Mouse (Mus musculus) embryonic fibroblast, embryonic 13.5 days (primary cell): Measurements from ENCODE around the gene Rbms2.

Source experiments
- CTCF ChIP-seq: IDR thresholded peaks from 2 replicates; pipeline ENCODE4 v1.5.1; 2011; ENCODE audit warnings: mild to moderate bottlenecking, control low read depth, low read length, moderate library complexity, borderline replicate concordance; ENCODE audit not compliant: insufficient read depth
- POLR2A ChIP-seq: IDR thresholded peaks from 2 replicates; pipeline ENCODE4 v1.6.1; 2011; ENCODE audit warnings: low read depth, mild to moderate bottlenecking, control low read depth, low read length, moderate library complexity

DNA sequence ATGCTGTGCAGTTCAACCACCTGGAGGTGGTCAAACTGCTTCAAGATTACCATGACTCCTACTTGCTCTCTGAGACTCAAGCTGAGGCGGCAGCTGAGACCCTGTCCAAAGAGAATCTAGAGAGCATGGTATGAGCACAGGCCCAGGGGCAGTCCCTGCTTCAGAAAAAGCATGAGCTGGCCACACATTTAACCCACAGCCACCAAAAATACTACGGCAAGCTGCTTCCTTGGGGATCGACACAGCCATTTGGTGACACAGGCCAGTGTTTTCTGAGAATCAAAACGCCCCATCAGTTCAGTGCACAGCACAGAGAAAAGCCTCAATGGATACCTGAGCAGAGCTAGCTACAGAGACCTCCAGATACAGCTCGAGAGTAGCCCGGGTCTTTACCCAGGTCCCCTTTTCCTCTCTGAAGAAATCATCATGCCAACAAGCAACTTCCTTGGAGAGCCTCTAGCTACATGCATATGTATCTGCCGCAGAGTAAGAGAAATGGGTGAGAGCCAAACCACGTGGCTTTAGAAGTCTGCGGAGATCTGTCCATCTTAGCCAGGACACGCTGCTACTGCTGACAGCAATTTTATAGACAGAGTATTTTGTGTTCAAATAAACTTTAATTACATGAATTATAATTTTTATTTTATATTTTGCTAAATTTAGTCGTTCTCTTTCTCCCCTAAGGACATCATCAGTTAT is 29.4 kb upstream of the Rbms2 start:
- TF ChIP-seq CTCF, result no peak
- TF ChIP-seq POLR2A, result no peak
